Mouse (Mus musculus): ENCODE results near the gene Rfk. TPM values are rescaled to one million over a fixed set of nuclear protein-coding genes. Genes with fewer than 3 reads are reported as not detected.

The Rfk gene
- polyA plus RNA-seq, 1 experiment from 2014 or later = 95.0 TPM

- 83% methylated on average over 2 of the region's 2 CpGs for WGBS
- H3K4me1 ChIP-seq = peaks cover 5% of the 10 kb centered on the region
- no peak overlapping the region for H3K27ac ChIP-seq
- H3K27me3 ChIP-seq = peaks cover 16% of the 10 kb centered on the region
- H3K4me2 ChIP-seq = no peak overlapping the region
- no peak for ATAC-seq (ENCODE audit: low FRiP score)
- no peak overlapping the region for H3K4me3 ChIP-seq (replicated peaks)
- H3K9ac ChIP-seq = no peak overlapping the region
- H3K9me3 ChIP-seq = no peaks in the 10 kb centered on the region
- no peaks in the 10 kb centered on the region for H3K36me3 ChIP-seq (replicated peaks)
Observed at GRCm38 (mm10) chr19:17361181-17361580, 32.7 kb upstream of the Rfk start.

DNA sequence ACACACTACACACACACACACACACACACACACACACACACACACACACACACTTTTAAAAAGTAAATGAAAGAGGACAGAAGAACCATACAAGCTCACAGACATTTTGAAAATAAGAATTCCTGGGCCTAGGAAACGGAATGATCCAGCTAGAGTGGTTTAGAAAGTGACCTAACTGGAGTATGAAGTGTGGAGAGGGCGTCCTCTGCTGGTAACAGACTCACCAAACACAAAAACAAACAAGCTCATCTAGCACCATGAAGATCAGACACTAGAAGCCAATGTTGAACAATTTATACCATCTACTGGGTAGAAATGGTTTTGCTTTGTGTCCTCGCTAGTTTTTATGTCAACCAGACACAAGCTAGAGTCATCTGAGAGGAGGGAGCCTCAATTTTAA, 29.1 kb upstream of the Rfk start:
- H3K4me3 ChIP-seq (replicated peaks) = no peak overlapping the region
- no peaks in the 10 kb centered on the region for H3K9me3 ChIP-seq
- no peak overlapping the region for H3K9ac ChIP-seq
- no peaks in the 10 kb centered on the region for H3K36me3 ChIP-seq (replicated peaks)
- no peak overlapping the region for H3K27ac ChIP-seq
- ATAC-seq (ENCODE audit: low FRiP score) = no peak
- H3K4me2 ChIP-seq = no peak overlapping the region
- no peaks in the 10 kb centered on the region for H3K4me1 ChIP-seq
- 38% methylated on average over 3 of the region's 3 CpGs for WGBS
- no peaks in the 10 kb centered on the region for H3K27me3 ChIP-seq

DNA sequence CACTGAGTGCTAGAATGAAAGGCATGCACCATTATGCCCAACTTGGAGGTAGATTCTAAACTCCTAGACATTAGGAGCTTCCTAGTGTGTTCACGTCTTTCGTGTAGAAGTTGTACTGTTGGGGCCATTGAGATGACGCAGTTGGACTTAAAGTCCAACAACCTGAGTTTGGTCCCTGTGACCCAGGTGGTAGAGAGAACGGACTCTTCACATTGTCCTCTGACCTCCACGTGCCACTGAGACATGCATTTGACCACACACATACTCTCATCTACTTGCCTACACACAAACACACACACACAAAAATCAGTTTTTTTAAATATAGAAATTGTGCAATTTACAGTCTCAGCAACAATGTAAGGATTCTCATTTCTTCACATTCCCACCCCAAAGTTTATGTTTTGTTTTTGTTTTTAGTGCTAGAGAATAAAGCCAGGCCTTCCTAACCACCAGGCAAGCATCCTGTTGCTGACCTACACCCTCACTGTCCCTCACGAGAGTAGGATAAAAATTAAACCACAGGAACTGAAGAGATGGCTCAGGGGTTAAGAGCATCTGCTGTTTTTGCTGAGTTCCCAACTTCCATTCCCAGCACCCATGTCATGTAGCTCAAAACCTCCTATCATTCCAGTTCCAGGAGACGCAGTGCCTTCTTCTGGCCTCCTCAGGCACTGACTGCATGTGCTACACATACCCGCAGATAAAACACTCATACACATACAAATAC, 27.3 kb upstream of the Rfk start:
- no peak overlapping the region for H3K4me3 ChIP-seq (replicated peaks)
- H3K9ac ChIP-seq = no peak overlapping the region
- H3K27ac ChIP-seq = no peak overlapping the region
- 94% methylated on average over 8 of the region's 8 CpGs for WGBS
- no peak for ATAC-seq (ENCODE audit: low FRiP score)
- H3K9me3 ChIP-seq = no peaks in the 10 kb centered on the region
- H3K4me1 ChIP-seq = no peaks in the 10 kb centered on the region
- H3K4me2 ChIP-seq = no peak overlapping the region
- H3K27me3 ChIP-seq = no peaks in the 10 kb centered on the region
- no peaks in the 10 kb centered on the region for H3K36me3 ChIP-seq (replicated peaks)

- ATAC-seq (ENCODE audit: low FRiP score) = no peak
- H3K9me3 ChIP-seq = no peaks in the 10 kb centered on the region
- no peaks in the 10 kb centered on the region for H3K4me1 ChIP-seq
- no peak overlapping the region for H3K9ac ChIP-seq
- H3K4me2 ChIP-seq = no peak overlapping the region
- H3K27me3 ChIP-seq = no peaks in the 10 kb centered on the region
- WGBS = 92% methylated on average over 9 of the region's 9 CpGs
- no peaks in the 10 kb centered on the region for H3K36me3 ChIP-seq (replicated peaks)
- no peak overlapping the region for H3K4me3 ChIP-seq (replicated peaks)
- no peak overlapping the region for H3K27ac ChIP-seq
Observed at GRCm38 (mm10) chr19:17368557-17368956, 25.3 kb upstream of the Rfk start.

DNA sequence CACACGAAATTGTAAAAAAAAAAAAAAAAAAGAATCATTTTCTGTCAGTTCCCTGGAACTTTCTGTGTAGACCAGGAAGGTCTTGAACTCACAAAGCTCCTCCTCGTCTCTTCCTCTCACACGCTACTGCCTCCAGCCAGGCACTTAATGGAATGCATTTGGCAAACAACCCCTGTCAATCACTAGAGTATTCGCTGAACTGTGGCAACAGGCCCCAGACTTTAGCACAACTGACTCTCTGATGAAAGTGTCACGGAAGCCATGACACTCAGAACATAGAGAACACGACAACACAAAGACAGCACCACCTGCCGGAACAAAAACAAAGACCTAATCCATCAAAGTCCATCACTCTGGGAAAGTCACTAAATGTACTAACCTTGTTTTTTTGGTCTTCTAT, 24.3 kb upstream of the Rfk start:
- Histone ChIP-seq H3K9ac (no peak overlapping the region), H3K27me3 (no peaks in the 10 kb centered on the region), H3K4me3 (replicated peaks) (no peak overlapping the region), H3K27ac (no peak overlapping the region), H3K36me3 (replicated peaks) (no peaks in the 10 kb centered on the region), H3K4me2 (no peak overlapping the region), H3K9me3 (no peaks in the 10 kb centered on the region), H3K4me1 (no peaks in the 10 kb centered on the region)
- no peak for ATAC-seq (ENCODE audit: low FRiP score)
- 70% methylated on average over 7 of the region's 7 CpGs for WGBS

GRCm38 (mm10) chr19:17372701-17373100, 21.1 kb upstream of the Rfk start, which contains the start of gene Gcnt1:
Gcnt1 (minus strand) TSS chr19:17372844.
- Histone ChIP-seq H3K4me2 (no peak within 1 kb of the TSS), H3K36me3 (replicated peaks) (no peaks in the 10 kb centered on the region), H3K4me3 (replicated peaks) (no peak within 1 kb of the TSS), H3K9ac (no peak within 1 kb of the TSS), H3K9me3 (no peaks in the 10 kb centered on the region), H3K4me1 (no peaks in the 10 kb centered on the region), H3K27ac (no peak within 1 kb of the TSS), H3K27me3 (no peaks in the 10 kb centered on the region)
- 85% methylated on average over 3 of the region's 3 CpGs for WGBS
- no peak for ATAC-seq (ENCODE audit: low FRiP score)

DNA sequence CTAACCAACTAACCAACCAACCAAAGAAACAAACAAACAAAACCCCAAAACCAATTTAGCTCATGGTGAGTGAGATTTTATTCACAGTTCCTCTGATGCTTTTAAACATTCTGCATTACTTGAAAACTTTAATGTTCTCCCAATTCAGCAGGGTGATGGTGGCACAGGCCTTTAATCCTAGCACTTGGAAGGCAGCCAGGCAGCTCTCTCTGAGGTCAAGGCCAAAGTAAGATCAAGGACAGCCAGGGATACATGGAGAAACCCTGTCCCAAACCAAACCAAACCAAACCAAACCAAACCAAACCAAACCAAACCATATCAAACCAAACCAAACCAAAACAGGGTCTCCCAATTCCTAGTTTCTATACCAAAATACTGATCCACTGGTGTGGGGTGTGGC, 15.0 kb upstream of the Rfk start:
- no peak overlapping the region for H3K27ac ChIP-seq
- no peaks in the 10 kb centered on the region for H3K9me3 ChIP-seq
- no peaks in the 10 kb centered on the region for H3K4me1 ChIP-seq
- no peak overlapping the region for H3K4me2 ChIP-seq
- H3K36me3 ChIP-seq (replicated peaks) = no peaks in the 10 kb centered on the region
- no peak overlapping the region for H3K4me3 ChIP-seq (replicated peaks)
- no peak overlapping the region for H3K9ac ChIP-seq
- no peak for ATAC-seq (ENCODE audit: low FRiP score)
- no peaks in the 10 kb centered on the region for H3K27me3 ChIP-seq

- Histone ChIP-seq H3K27ac (no peak overlapping the region), H3K4me1 (no peaks in the 10 kb centered on the region), H3K9me3 (no peaks in the 10 kb centered on the region), H3K36me3 (replicated peaks) (no peaks in the 10 kb centered on the region), H3K9ac (no peak overlapping the region), H3K27me3 (no peaks in the 10 kb centered on the region), H3K4me2 (no peak overlapping the region), H3K4me3 (replicated peaks) (no peak overlapping the region)
- WGBS = 83% methylated on average over 7 of the region's 7 CpGs
- ATAC-seq (ENCODE audit: low FRiP score) = no peak
Observed at GRCm38 (mm10) chr19:17380549-17380948, 13.3 kb upstream of the Rfk start.

DNA sequence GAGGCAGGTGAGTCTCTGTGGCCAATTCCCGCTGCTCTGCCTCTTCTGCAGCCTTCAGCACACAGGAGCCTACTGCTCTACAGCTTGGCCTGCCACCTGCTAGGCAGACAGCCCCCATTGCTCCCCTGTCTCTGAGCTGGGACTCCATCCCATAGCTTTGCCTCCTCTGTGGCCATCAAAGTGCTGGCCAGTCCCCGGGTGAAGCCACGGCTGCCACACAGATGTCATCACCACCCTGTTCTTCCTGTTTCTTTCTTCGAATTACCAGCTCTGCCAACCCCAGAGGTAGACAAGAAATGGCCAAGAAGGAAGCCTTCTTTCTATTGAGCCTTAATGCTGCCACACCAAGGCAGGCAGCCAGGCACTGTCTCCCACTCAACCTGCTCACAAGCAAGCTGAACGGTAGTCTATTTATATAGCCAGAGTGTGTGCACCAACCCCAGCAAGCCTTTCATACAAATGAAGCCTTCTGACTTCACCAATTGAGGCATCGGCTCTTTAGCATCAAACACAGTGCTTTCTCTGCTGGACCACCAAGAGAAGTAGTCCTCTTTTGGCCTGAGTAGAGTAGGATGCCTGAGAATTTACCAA, 10.9 kb upstream of the Rfk start:
- no peak overlapping the region for H3K4me2 ChIP-seq
- H3K9me3 ChIP-seq = no peaks in the 10 kb centered on the region
- ATAC-seq (ENCODE audit: low FRiP score) = no peak
- no peaks in the 10 kb centered on the region for H3K27me3 ChIP-seq
- peaks cover 6% of the 10 kb centered on the region; the same call in 1 of the 2 replicates for H3K4me1 ChIP-seq
- no peak overlapping the region for H3K4me3 ChIP-seq (replicated peaks)
- no peaks in the 10 kb centered on the region for H3K36me3 ChIP-seq (replicated peaks)
- 86% methylated on average over 6 of the region's 6 CpGs for WGBS
- no peak overlapping the region for H3K9ac ChIP-seq
- H3K27ac ChIP-seq = no peak overlapping the region

GRCm38 (mm10) chr19:17385022-17385421, 8.8 kb upstream of the Rfk start:
- Histone ChIP-seq H3K4me2 (no peak overlapping the region), H3K4me3 (replicated peaks) (no peak overlapping the region), H3K9ac (no peak overlapping the region), H3K4me1 (peaks cover 6% of the 10 kb centered on the region; the same call in 1 of the 2 replicates), H3K27me3 (no peaks in the 10 kb centered on the region), H3K9me3 (no peaks in the 10 kb centered on the region), H3K36me3 (replicated peaks) (no peaks in the 10 kb centered on the region), H3K27ac (no peak overlapping the region)
- 94% methylated on average over 4 of the region's 4 CpGs for WGBS
- no peak for ATAC-seq (ENCODE audit: low FRiP score)

- no peaks in the 10 kb centered on the region for H3K27me3 ChIP-seq
- H3K4me1 ChIP-seq = peaks cover 6% of the 10 kb centered on the region; the same call in 1 of the 2 replicates
- 98% methylated on average over 1 of the region's 1 CpGs for WGBS
- no peaks in the 10 kb centered on the region for H3K9me3 ChIP-seq
- no peak overlapping the region for H3K9ac ChIP-seq
- H3K4me3 ChIP-seq (replicated peaks) = no peak overlapping the region
- H3K4me2 ChIP-seq = no peak overlapping the region
- no peak for ATAC-seq (ENCODE audit: low FRiP score)
- H3K27ac ChIP-seq = no peak overlapping the region
- no peaks in the 10 kb centered on the region for H3K36me3 ChIP-seq (replicated peaks)
Observed at GRCm38 (mm10) chr19:17385426-17385825, 8.4 kb upstream of the Rfk start.

DNA sequence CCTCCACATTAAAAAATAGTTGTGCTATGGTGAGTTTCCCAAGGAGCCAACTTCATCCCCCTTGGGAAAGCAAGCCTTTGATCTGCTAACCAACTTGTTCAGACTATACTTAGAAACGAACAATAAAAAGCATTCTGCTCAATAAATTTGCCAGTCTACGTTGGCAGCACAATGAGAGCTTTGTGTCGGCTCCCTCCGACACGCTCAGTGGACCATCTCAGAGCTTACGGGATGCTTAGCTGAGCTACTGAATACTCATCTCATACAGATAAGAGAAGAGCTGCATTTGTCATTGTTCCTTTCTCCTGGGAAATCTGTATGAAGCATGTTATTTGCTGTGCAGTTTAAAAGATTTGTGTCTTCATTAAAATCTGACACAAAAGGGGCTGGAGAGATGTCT, 7.4 kb upstream of the Rfk start:
- Histone ChIP-seq H3K27me3 (no peaks in the 10 kb centered on the region; the same call in 1 of the 2 replicates), H3K9me3 (no peaks in the 10 kb centered on the region), H3K27ac (no peak overlapping the region), H3K4me1 (peaks cover 6% of the 10 kb centered on the region; the same call in 1 of the 2 replicates), H3K36me3 (replicated peaks) (no peaks in the 10 kb centered on the region), H3K4me2 (no peak overlapping the region), H3K9ac (no peak overlapping the region), H3K4me3 (replicated peaks) (no peak overlapping the region)
- 29% methylated on average over 6 of the region's 6 CpGs for WGBS
- no peak for ATAC-seq (ENCODE audit: low FRiP score)

DNA sequence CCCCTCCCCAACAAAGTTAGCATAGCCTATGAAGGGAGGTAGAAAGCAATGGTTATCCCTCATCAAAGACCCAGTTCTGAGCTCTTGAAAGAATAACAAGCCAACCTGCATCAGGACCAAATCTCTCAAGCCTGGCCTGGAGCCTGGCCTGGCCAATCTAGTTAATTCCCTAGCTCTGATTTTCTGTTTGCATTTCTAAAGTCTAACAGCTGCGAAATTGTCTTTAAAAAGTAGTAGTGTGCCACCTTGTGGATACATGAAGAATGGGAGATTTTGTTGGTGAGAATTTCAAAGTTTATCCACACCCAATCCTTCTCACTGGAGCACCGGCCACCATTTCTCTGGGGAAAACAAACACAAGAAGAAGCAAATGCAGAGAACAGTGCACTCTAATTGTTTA, 5.4 kb upstream of the Rfk start:
- WGBS = 17% methylated on average over 2 of the region's 2 CpGs
- Histone ChIP-seq H3K4me1 (peaks cover 6% of the 10 kb centered on the region; the same call in 1 of the 2 replicates), H3K9ac (no peak overlapping the region), H3K36me3 (replicated peaks) (no peaks in the 10 kb centered on the region), H3K27me3 (peaks cover 7% of the 10 kb centered on the region; the same call in 1 of the 2 replicates), H3K9me3 (no peaks in the 10 kb centered on the region), H3K4me2 (no peak overlapping the region), H3K4me3 (replicated peaks) (no peak overlapping the region), H3K27ac (no peak overlapping the region)
- ATAC-seq (ENCODE audit: low FRiP score) = peak; percentile 18; the same call in 1 of the 2 replicates
